Mouse (Mus musculus) neural tube, embryonic 11.5 days (tissue): ENCODE measurements at regions not wholly inside any gene's neighbourhood (a gene's known extent, or its start where the extent isn't known, plus 50 kb on each side); places are given as distances from the start of the nearest gene placed in this dataset.

Experiments
- ATAC-seq: fragments of 200-750 bp; cut with Nextera tagmentation; 2 replicates; pipeline ENCODE4 v1.8.0; 2017; ENCODE audit warnings: moderate number of reproducible peaks, mild to moderate bottlenecking, moderate TSS enrichment, moderate library complexity; ENCODE audit not compliant: insufficient read depth, low FRiP score, low TSS enrichment
- DNase-seq: peaks from one replicate; pipeline ENCODE4 v3.0.0-alpha.2; 2015; ENCODE audit warnings: low spot score
- H3K27ac ChIP-seq: fragments of 300-500 bp; sonication (generic); 2 replicates; pipeline ENCODE4 v1.5.1; 2014; ENCODE audit warnings: low read depth, mild to moderate bottlenecking, low read length
- H3K27me3 ChIP-seq: fragments of 300-500 bp; sonication (generic); 2 replicates; pipeline ENCODE4 v1.6.1; 2014; ENCODE audit warnings: mild to moderate bottlenecking, low read length, mixed read lengths; ENCODE audit not compliant: control insufficient read depth, insufficient read depth
- H3K36me3 ChIP-seq: fragments of 300-500 bp; sonication (generic); 2 replicates; pipeline ENCODE4 v1.6.1; 2014; ENCODE audit warnings: mild to moderate bottlenecking, low read length, moderate library complexity, mixed read lengths; ENCODE audit not compliant: control insufficient read depth, insufficient read depth
- H3K4me1 ChIP-seq: fragments of 300-500 bp; sonication (generic); 2 replicates; pipeline ENCODE4 v1.6.1; 2014; ENCODE audit warnings: low read length, mixed read lengths; ENCODE audit not compliant: control insufficient read depth, insufficient read depth
- H3K4me2 ChIP-seq: fragments of 300-500 bp; sonication (generic); 2 replicates; pipeline ENCODE4 v1.6.1; 2014; ENCODE audit warnings: low read depth, mild to moderate bottlenecking, moderate library complexity
- H3K4me3 ChIP-seq: fragments of 300-500 bp; sonication (generic); 2 replicates; pipeline ENCODE4 v1.5.1; 2014; ENCODE audit warnings: low read depth, low read length
- H3K9ac ChIP-seq: fragments of 300-500 bp; sonication (generic); 2 replicates; pipeline ENCODE4 v1.6.1; 2014; ENCODE audit warnings: mild to moderate bottlenecking, low read length
- H3K9me3 ChIP-seq: fragments of 300-500 bp; sonication (generic); 2 replicates; pipeline ENCODE4 v1.6.1; 2016; ENCODE audit warnings: low read length; ENCODE audit not compliant: control insufficient read depth
- WGBS: fragments of 180-500 bp; shearing (Covaris S2); extraction: QIAGEN DNeasy Blood & Tissue Kit; methylation state at CpG from one replicate; pipeline ENCODE4 v1.1.7; 2014; 5-methylcytosine and 5-hydroxymethylcytosine counted together

- 82% methylated on average over 5 of the region's 5 CpGs for WGBS
- no peak overlapping the region for H3K4me2 ChIP-seq
- no peak for DNase-seq
- no peak overlapping the region for H3K27ac ChIP-seq
- H3K27me3 ChIP-seq, result no peaks in the 10 kb centered on the region
- H3K36me3 ChIP-seq, result no peaks in the 10 kb centered on the region
- H3K4me3 ChIP-seq, result no peak overlapping the region
- H3K9ac ChIP-seq, result no peak overlapping the region
- H3K9me3 ChIP-seq, result no peaks in the 10 kb centered on the region
- no peak for ATAC-seq
- H3K4me1 ChIP-seq, result no peaks in the 10 kb centered on the region
Measured at GRCm38 (mm10) chr10:87803936-87804791, 53.9 kb upstream of the Igf1 start.

GRCm38 (mm10) chr10:87804792-87805082 lies 53.3 kb upstream of the Igf1 start:
- no peak overlapping the region for H3K27ac ChIP-seq

More at GRCm38 (mm10) chr10:87804792-87805082, 53.3 kb upstream of the Igf1 start:
- Histone ChIP-seq H3K27me3 (no peaks in the 10 kb centered on the region), H3K36me3 (no peaks in the 10 kb centered on the region), H3K4me3 (no peak overlapping the region), H3K4me2 (no peak overlapping the region), H3K4me1 (no peaks in the 10 kb centered on the region), H3K9me3 (no peaks in the 10 kb centered on the region), H3K9ac (no peak overlapping the region)
- WGBS, result 100% methylated on average over 1 of the region's 1 CpGs
- DNase-seq (no peak), ATAC-seq (no peak)
